Mouse (Mus musculus): Measurements from ENCODE around the gene Tmcc3. TPM values are rescaled to one million over a fixed set of nuclear protein-coding genes. Genes with fewer than 3 reads are reported as not detected.

Tmcc3 gene
- total RNA-seq, 1 experiment: 7.0 TPM

DNA sequence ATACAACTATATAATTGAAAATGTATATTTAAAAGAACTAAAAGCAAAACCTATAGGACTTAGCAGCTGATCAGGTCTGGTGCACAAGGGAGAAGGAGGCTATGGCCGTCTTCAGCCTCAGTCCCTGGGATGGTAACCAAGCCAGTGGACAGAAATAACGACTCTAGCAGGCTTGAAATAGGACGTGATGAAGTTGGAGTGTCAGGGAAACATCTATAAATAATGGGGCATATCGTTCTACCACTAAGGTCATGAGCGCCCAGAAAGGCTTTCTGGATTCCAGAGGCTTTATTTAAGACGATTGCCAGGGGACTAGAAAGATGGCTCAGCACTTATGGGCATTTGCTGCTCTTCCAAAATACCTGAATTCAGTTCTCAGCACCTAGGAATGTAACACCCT lies 153.9 kb downstream of the Tmcc3 start:
- no peak for DNase-seq (ENCODE audit: low read depth, low spot score)
- in situ Hi-C loops (cut with MboI; ENCODE audit: low sequenced_read_pairs in 2 of 2, unreplicated experiment in 2 of 2): no loop called here
- Histone ChIP-seq H3K9me3 (ENCODE audit: control insufficient read depth, insufficient read depth, low read depth, low read length) (no peaks in the 10 kb centered on the region), H3K4me1 (ENCODE audit: control insufficient read depth in 2 of 2, insufficient read depth in 2 of 2, low read length in 2 of 2, poor library complexity in 1 of 2) (no peaks in the 10 kb centered on the region), H3K27ac (ENCODE audit: insufficient read depth, low read depth, low read length, poor library complexity, severe bottlenecking) (no peak overlapping the region), H3K4me3 (ENCODE audit: insufficient read depth in 1 of 2, low read depth in 1 of 2, low read length in 2 of 2, poor library complexity in 1 of 2, severe bottlenecking in 1 of 2) (no peak overlapping the region), H3K9ac (ENCODE audit: insufficient read depth, low read depth, low read length, poor library complexity, severe bottlenecking) (no peak overlapping the region), H3K36me3 (ENCODE audit: control insufficient read depth, insufficient read depth, low read length, poor library complexity, severe bottlenecking) (no peaks in the 10 kb centered on the region)
- TF ChIP-seq HCFC1 (IDR thresholded peaks at IDR 0.05; ENCODE audit: borderline replicate concordance, insufficient read depth, low read length) (no peak), ZNF384 (IDR thresholded peaks at IDR 0.05; ENCODE audit: low read depth, low read length) (no peak)

DNA sequence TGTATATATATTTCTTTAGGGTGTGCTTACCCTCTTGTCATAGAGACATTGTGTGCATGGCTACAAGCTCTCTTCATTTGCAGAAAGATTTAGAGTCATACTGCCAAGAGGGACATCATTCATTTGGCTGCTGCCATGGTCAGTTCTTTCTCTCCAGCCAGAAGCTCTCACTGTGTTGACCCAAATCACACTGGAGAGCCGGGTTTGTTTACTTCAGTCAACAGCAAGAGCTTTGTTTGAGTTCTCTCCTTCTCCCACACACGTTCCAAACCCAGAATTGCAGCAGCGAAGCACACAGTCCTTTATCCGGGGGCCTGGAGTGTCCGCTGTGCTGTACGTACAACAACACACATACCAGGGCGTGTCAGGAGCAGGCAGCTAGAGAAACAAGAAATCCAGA lies 154.6 kb downstream of the Tmcc3 start:
- Histone ChIP-seq H3K4me1 (ENCODE audit: control insufficient read depth in 2 of 2, insufficient read depth in 2 of 2, low read length in 2 of 2, poor library complexity in 1 of 2) (no peaks in the 10 kb centered on the region), H3K9ac (ENCODE audit: insufficient read depth, low read depth, low read length, poor library complexity, severe bottlenecking) (no peak overlapping the region), H3K4me3 (ENCODE audit: insufficient read depth in 1 of 2, low read depth in 1 of 2, low read length in 2 of 2, poor library complexity in 1 of 2, severe bottlenecking in 1 of 2) (no peak overlapping the region), H3K27ac (ENCODE audit: insufficient read depth, low read depth, low read length, poor library complexity, severe bottlenecking) (no peak overlapping the region), H3K9me3 (ENCODE audit: control insufficient read depth, insufficient read depth, low read depth, low read length) (no peaks in the 10 kb centered on the region), H3K36me3 (ENCODE audit: control insufficient read depth, insufficient read depth, low read length, poor library complexity, severe bottlenecking) (no peaks in the 10 kb centered on the region)
- DNase-seq (ENCODE audit: low read depth, low spot score): no peak
- in situ Hi-C loops (cut with MboI; ENCODE audit: low sequenced_read_pairs in 2 of 2, unreplicated experiment in 2 of 2): no loop called here
- TF ChIP-seq CHD2 (IDR thresholded peaks at IDR 0.05; ENCODE audit: low read depth, low read length) (no peak), ZNF384 (IDR thresholded peaks at IDR 0.05; ENCODE audit: low read depth, low read length) (no peak), ZC3H11A (IDR thresholded peaks at IDR 0.05; ENCODE audit: borderline replicate concordance, low read depth, low read length) (no peak), HCFC1 (IDR thresholded peaks at IDR 0.05; ENCODE audit: borderline replicate concordance, insufficient read depth, low read length) (no peak), MAFK (IDR thresholded peaks at IDR 0.05; ENCODE audit: insufficient read depth, low read depth, low read length) (no peak)

DNA sequence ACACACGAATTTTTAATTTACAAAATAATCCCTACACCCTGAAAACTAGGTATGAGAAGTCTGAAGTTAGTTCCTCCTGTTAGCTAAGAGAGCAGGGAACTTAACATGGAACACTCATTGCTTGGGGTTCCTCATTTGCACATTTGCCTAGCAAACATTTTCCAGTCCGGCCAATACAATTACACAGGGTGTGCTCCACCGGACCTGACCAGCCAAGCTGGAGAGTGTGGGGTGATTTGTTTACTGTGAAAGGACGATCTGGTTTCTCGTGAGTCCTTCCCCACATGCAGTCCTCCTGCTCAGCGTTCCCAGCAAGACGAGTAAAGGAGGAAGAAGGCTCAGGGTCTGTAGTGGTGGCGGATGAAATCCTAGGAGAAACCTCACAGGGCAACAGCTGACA lies 159.7 kb downstream of the Tmcc3 start:
- in situ Hi-C loops (cut with MboI; ENCODE audit: low sequenced_read_pairs in 2 of 2, unreplicated experiment in 2 of 2): no loop called here
- no peak for DNase-seq (ENCODE audit: low read depth, low spot score)
- TF ChIP-seq MAFK (IDR thresholded peaks at IDR 0.05; ENCODE audit: insufficient read depth, low read depth, low read length) (no peak), CHD2 (IDR thresholded peaks at IDR 0.05; ENCODE audit: low read depth, low read length) (no peak), HCFC1 (IDR thresholded peaks at IDR 0.05; ENCODE audit: borderline replicate concordance, insufficient read depth, low read length) (no peak), ZNF384 (IDR thresholded peaks at IDR 0.05; ENCODE audit: low read depth, low read length) (no peak), ZC3H11A (IDR thresholded peaks at IDR 0.05; ENCODE audit: borderline replicate concordance, low read depth, low read length) (no peak)
- H3K4me3 ChIP-seq (ENCODE audit: insufficient read depth in 1 of 2, low read depth in 1 of 2, low read length in 2 of 2, poor library complexity in 1 of 2, severe bottlenecking in 1 of 2): no peak overlapping the region
- H3K4me1 ChIP-seq (ENCODE audit: control insufficient read depth in 2 of 2, insufficient read depth in 2 of 2, low read length in 2 of 2, poor library complexity in 1 of 2): no peaks in the 10 kb centered on the region
- no peak overlapping the region for H3K9ac ChIP-seq (ENCODE audit: insufficient read depth, low read depth, low read length, poor library complexity, severe bottlenecking)
- H3K9me3 ChIP-seq (ENCODE audit: control insufficient read depth, insufficient read depth, low read depth, low read length): no peaks in the 10 kb centered on the region
- H3K27ac ChIP-seq (ENCODE audit: insufficient read depth, low read depth, low read length, poor library complexity, severe bottlenecking): no peak overlapping the region
- no peaks in the 10 kb centered on the region for H3K36me3 ChIP-seq (ENCODE audit: control insufficient read depth, insufficient read depth, low read length, poor library complexity, severe bottlenecking)

DNA sequence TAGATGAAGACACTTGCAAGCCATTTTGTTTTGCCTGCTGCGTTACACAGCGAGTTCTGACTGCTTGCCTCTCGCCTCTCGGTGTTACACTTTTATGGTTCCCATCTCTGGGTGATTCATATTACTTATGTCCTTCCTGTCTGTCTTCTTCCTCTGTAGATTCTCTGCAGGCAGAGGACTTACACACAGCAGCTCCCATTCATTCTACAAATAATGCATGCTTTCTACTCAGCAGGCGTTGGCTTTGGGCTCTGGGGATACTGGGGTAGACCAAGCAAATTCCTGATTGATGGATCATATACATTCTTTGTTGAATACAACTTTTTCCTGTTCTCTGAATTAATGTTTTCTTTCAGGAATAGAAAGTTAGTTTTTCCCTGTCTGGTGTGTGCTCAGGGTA lies 161.8 kb downstream of the Tmcc3 start:
- no peak overlapping the region for H3K9ac ChIP-seq (ENCODE audit: insufficient read depth, low read depth, low read length, poor library complexity, severe bottlenecking)
- H3K27ac ChIP-seq (ENCODE audit: insufficient read depth, low read depth, low read length, poor library complexity, severe bottlenecking): no peak overlapping the region
- in situ Hi-C loops (cut with MboI; ENCODE audit: low sequenced_read_pairs in 2 of 2, unreplicated experiment in 2 of 2): no loop called here
- no peaks in the 10 kb centered on the region for H3K36me3 ChIP-seq (ENCODE audit: control insufficient read depth, insufficient read depth, low read length, poor library complexity, severe bottlenecking)
- H3K9me3 ChIP-seq (ENCODE audit: control insufficient read depth, insufficient read depth, low read depth, low read length): no peaks in the 10 kb centered on the region
- TF ChIP-seq HCFC1 (IDR thresholded peaks at IDR 0.05; ENCODE audit: borderline replicate concordance, insufficient read depth, low read length): no peak
- no peak for TF ChIP-seq ZNF384 (IDR thresholded peaks at IDR 0.05; ENCODE audit: low read depth, low read length)
- no peak for TF ChIP-seq ZC3H11A (IDR thresholded peaks at IDR 0.05; ENCODE audit: borderline replicate concordance, low read depth, low read length)
- no peak for TF ChIP-seq CHD2 (IDR thresholded peaks at IDR 0.05; ENCODE audit: low read depth, low read length)
- TF ChIP-seq MAFK (IDR thresholded peaks at IDR 0.05; ENCODE audit: insufficient read depth, low read depth, low read length): no peak
- H3K4me3 ChIP-seq (ENCODE audit: insufficient read depth in 1 of 2, low read depth in 1 of 2, low read length in 2 of 2, poor library complexity in 1 of 2, severe bottlenecking in 1 of 2): no peak overlapping the region
- H3K4me1 ChIP-seq (ENCODE audit: control insufficient read depth in 2 of 2, insufficient read depth in 2 of 2, low read length in 2 of 2, poor library complexity in 1 of 2): no peaks in the 10 kb centered on the region
- no peak for DNase-seq (ENCODE audit: low read depth, low spot score)

DNA sequence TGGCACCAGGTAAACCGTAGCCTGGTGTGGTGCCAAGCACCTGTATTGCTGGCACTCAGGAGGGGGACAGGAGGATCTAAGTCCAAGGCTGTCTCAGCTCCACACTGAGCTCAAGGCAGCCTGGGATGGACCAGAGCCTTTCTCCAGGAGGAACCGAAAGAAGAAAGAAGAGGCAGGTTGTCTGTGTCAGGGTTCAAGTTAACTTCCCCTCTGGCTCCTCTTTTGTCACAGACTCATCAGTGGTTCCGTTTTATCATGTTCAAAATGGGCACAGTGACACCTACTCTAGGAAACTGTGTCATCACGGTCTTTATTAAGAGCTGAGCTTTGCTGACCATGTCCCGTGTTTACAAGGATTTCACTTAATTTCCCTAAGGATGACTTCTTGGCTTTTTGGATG lies 162.4 kb downstream of the Tmcc3 start:
- no peak for TF ChIP-seq CHD2 (IDR thresholded peaks at IDR 0.05; ENCODE audit: low read depth, low read length)
- TF ChIP-seq ZC3H11A (IDR thresholded peaks at IDR 0.05; ENCODE audit: borderline replicate concordance, low read depth, low read length): no peak
- no peak for TF ChIP-seq MAFK (IDR thresholded peaks at IDR 0.05; ENCODE audit: insufficient read depth, low read depth, low read length)
- no peak for TF ChIP-seq ZNF384 (IDR thresholded peaks at IDR 0.05; ENCODE audit: low read depth, low read length)
- no peak for TF ChIP-seq HCFC1 (IDR thresholded peaks at IDR 0.05; ENCODE audit: borderline replicate concordance, insufficient read depth, low read length)

More for the DNA sequence above, 162.4 kb downstream of the Tmcc3 start:
- Histone ChIP-seq H3K4me3 (ENCODE audit: insufficient read depth in 1 of 2, low read depth in 1 of 2, low read length in 2 of 2, poor library complexity in 1 of 2, severe bottlenecking in 1 of 2) (no peak overlapping the region), H3K4me1 (ENCODE audit: control insufficient read depth in 2 of 2, insufficient read depth in 2 of 2, low read length in 2 of 2, poor library complexity in 1 of 2) (no peaks in the 10 kb centered on the region), H3K9me3 (ENCODE audit: control insufficient read depth, insufficient read depth, low read depth, low read length) (no peaks in the 10 kb centered on the region), H3K36me3 (ENCODE audit: control insufficient read depth, insufficient read depth, low read length, poor library complexity, severe bottlenecking) (no peaks in the 10 kb centered on the region), H3K27ac (ENCODE audit: insufficient read depth, low read depth, low read length, poor library complexity, severe bottlenecking) (no peak overlapping the region), H3K9ac (ENCODE audit: insufficient read depth, low read depth, low read length, poor library complexity, severe bottlenecking) (no peak overlapping the region)
- in situ Hi-C loops (cut with MboI; ENCODE audit: low sequenced_read_pairs in 2 of 2, unreplicated experiment in 2 of 2): no loop called here
- DNase-seq (ENCODE audit: low read depth, low spot score): no peak
